Mouse (Mus musculus) gastrocnemius, postnatal 4 days (tissue): Measurements from ENCODE around the gene Rec114. TPM values are rescaled to one million over a fixed set of nuclear protein-coding genes. Genes with fewer than 3 reads are reported as not detected.

ENCODE experiments used
- total RNA-seq, 2 experiments: library from RNA; stranded (reverse); gene quantifications; 2 replicates each; pipeline ENCODE4 v1.2.3; 2021

The Rec114 gene
- total RNA-seq, 2 experiments from 2014 or later: not detected

Other genes starting within 250 kb of the Rec114 start
- 10 to 100 TPM; 37.8 to 40.3 TPM for gene Cd276, start 188.5 kb downstream of the Rec114 start, total RNA-seq
- gene Nptn, start 161.7 kb downstream of the Rec114 start, total RNA-seq: 100 to 1,000 TPM; 103 to 128 TPM
- under 1 TPM; 0.17 to 0.23 TPM for gene Hcn4, start 79.4 kb upstream of the Rec114 start, total RNA-seq